Mouse (Mus musculus): ENCODE measurements at regions not wholly inside any gene's neighbourhood (a gene's known extent, or its start where the extent isn't known, plus 50 kb on each side); places are given as distances from the start of the nearest gene placed in this dataset.

DNA sequence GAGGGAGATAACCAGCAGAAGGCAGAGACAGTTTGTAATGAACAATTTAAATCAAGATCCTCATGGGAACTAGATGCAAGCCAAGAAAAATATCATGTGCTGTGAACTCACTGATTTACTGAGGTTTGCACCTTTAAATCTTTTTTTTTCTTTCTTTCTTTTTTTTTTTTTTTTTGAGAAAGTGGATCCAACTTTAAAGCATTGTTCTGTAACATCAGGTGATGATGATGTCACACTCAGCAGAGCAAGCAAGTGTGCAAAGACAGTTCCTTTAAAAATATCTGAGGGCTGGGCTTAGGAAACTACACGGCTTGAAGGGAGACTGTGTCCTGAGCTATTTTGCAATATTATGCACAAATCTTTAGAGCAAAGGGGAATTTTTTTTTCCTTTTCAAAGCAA is 166.6 kb upstream of the Ubash3b start:
- TF ChIP-seq CTCF (IDR thresholded peaks at IDR 0.05; ENCODE audit: control insufficient read depth, insufficient read depth, insufficient replicate concordance, low read depth, low read length) (no peak), POLR2A (IDR thresholded peaks at IDR 0.05; ENCODE audit: control insufficient read depth, low read depth, low read length) (no peak)
